Mouse (Mus musculus) lung, postnatal 36 days (tissue): ENCODE results near the gene Mgll.

ENCODE experiments used
- DNase-seq: peaks from one replicate; pipeline ENCODE4 v3.0.0; 2022; ENCODE audit warnings: mixed read lengths

The Mgll gene

DNA sequence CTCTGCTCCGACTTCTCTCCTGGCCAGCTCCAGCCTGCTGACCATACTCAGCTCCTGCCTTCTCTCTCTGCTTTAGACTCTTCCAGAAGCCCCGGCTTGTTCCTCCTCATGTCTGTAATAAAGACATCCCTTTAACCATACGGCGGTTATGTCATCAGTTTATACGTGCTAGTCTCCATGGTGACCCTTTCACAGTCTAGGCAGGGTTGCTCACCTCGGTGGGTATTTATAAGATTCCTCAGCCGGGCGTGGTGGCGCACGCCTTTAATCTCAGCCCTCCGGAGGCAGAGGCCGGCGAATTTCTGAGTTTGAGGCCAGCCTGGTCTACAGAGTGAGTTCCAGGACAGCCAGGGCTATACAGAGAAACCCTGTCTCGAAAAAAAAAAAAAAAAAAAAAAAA lies 51.1 kb downstream of the Mgll start:
- no peak for DNase-seq

- no peak for DNase-seq
Observed at GRCm38 (mm10) chr6:88776336-88776923, 52.2 kb downstream of the Mgll start.

DNA sequence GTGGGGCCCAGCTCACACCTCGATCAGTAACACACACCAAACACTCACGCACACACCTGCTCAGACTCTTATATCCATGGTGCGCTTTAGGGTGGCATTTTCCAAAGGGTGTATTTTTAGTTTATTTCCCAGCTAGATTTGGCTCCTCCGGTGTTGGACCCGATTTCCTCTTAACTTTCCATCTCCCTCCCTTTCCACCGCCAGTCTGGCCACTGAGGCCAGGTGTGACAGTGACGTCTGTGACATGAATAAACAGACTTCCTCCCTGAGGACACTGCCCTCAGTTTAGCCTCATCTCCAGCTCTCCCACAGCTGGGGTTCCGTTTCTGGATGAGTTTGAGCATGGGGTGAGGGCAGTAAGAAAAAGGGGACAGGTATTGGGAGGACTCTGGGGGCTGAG lies 52.8 kb downstream of the Mgll start:
- no peak for DNase-seq

DNA sequence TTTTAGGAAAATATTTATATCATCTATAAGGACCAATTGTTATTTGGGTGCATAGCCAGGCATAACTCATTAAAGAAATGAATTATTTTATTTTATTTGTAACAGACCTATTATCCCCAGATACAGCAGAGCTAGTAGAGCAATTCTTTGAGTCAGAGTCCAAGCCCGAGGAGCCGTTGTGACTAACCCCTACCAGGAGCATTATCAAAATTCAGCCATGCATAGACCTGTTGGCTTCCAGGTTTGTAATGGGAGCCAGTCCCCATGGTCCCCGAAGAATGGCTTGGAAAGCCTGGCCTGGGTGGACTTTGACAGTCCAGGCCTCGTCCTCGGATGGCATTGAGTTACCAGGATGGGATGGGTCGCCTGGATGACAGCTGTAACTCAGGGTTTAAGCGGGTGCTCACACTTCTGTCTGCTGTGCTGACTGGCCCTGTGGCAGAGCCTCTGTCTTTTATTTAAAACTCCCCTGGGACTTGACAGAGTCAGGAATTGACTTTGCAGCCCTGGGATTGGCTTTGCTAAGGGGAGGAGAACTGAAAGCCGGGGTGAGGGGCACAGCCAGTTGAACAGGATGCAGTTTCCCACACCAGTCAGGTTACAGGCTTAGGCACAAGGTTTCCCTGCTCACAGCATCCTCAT lies 54.0 kb downstream of the Mgll start:
- DNase-seq: no peak

GRCm38 (mm10) chr6:88779755-88780154 lies 55.5 kb downstream of the Mgll start:
- DNase-seq: no peak

DNA sequence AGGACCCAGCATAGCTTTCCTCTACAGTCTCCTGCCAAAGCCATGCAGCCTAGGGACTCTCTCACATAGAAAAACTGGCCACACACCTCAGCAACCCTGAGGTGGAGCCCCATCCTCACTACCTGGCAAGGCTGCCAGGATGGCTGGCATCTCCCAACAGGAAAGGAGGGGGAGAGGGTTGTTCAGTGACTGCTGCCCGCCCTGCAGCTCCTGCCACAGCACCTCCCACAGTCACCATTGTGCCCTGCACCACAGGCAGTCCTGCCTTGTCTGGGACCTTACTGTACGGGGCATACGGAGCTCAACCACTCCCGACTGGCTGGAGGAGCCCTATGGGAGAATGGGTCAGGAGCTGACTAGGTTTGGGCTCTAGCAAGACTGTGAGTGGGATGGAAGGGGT lies 57.7 kb downstream of the Mgll start:
- DNase-seq: no peak

GRCm38 (mm10) chr6:88782981-88783397 lies 58.8 kb downstream of the Mgll start:
- DNase-seq: peak; percentile 53

DNA sequence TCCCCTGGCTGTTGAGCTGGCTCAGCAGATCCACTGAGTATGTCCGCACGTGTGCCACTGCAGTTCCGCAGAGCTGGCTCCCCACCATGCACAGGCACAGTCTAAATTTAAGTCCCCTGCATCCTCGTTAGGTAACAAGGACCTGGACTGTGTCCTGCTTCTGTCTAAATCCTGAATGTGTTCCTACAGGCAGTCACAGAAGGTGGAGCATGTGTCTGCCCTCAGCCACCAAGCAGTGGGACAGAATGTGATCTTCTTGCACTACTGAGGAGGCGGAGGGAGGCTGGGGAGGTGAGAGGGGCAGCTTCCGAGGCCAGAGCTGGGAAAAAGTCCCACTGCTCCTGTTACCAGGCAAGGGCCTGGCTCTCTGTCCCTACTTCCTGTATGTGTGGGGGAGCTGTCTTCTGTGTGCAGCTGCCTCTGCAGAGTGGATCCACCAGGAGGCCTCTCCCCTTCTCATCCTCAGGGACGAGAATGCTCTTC lies 60.5 kb downstream of the Mgll start:
- no peak for DNase-seq

DNA sequence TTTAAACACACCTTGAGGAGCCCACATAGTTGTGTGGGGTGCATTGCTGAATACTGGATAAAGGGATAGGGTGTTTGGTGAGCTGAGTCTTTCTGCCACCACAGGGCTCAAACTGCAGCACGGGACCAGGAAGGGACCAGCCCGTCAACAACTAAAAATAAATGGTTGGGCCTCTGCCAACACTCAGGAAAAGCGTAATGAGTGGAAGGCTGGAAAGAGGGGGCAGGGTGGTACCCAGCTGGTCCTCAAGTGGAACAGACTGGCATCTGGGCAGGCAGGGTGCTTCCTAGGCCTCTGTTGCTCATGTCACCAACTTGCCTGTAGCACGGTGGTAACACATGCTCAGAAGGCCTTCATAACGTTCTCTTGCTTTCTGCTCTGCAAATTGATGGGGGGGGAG lies 61.1 kb downstream of the Mgll start:
- DNase-seq: peak; percentile 70

DNA sequence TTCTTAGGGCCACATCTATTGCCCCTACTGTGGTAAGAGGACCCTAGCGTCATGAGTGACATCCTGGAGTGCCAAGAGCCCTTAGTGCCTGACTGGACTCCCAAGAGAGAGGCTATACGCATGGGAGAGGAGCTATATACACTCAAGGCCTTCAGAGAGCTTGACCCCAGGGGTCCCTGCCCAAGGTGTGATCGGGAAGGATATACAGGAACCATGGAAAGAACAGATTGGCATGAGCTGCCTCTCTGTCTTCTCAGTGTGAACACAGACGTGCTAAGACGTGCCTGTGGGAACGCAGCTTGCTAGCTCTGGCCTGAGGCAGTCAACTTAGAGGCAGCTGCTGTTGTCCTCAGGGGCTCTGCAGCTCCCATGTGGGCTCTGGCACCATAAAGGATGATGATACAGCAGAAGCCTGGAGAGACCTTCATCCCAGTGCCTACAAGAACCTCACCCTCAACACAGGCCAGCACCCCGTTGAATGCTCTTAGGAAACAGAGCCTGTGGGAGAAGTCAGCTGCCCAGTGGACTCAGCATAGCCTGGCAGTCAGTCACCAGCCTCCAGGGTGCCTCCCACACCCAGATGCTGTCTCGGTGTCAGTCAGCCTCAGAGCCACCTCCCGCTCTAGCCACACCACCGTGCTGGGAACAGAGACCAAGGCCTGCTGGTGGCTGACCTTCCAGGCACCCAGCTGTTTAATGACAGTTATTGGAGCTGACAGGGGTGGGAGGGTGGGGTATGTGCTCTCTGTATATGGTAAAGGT lies 61.8 kb downstream of the Mgll start:
- DNase-seq: no peak

DNA sequence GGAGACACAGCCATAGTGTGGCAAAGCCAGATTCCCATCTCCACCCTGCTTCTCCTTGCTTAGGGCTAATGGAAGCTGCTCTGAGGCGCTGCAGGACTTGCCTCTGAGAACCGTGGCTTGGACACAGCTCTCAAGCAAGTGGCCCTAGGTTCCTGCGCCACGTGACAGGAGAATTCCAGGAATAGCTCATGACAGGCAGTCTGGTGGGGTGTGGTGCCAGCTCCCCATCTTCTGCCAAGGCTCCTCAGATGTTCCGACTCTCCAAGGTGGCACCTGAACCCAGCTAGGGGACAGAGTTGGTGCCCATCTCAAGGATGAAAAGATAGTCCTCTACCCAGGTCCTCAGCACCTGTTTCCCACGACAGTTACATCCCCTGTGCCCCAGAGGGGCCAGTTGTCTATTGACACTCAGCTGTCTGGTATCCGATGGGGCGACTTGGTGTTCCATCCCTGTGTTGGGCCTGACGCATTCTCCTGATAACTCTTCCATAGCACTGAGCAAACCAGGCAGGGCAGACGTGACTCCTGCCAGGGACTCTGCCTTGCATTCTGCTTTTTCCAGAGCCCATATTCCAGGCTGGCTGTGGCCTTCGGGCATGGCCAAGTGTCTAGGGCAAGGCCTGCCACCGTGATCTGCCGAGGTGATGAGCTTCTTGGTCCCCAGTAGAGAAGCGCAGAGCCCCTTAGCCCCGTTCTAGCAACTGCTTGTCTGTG lies 62.7 kb downstream of the Mgll start:
- DNase-seq: peak; percentile 42

DNA sequence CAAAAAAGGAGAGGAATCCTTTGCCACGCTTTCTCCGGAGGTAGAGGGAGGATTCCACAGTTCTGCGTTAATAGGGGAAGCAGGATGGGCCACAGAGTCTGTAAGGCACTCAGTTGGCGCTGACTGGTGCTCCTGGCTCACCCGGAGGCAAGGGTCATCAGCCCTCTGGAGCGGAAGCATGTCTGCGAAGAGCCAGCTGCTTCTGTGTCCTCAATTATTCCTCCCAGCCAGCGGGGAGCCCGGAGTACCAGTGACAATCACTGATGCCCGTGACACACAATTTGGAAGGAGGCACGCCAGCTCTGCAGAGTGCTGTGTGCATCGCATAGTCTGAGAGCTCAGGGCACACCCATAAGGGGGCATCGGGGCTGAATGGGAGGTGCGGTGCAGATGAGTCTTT lies 63.3 kb downstream of the Mgll start:
- DNase-seq: no peak

- no peak for DNase-seq
Observed at GRCm38 (mm10) chr6:88788219-88788618, 64.0 kb downstream of the Mgll start.

DNA sequence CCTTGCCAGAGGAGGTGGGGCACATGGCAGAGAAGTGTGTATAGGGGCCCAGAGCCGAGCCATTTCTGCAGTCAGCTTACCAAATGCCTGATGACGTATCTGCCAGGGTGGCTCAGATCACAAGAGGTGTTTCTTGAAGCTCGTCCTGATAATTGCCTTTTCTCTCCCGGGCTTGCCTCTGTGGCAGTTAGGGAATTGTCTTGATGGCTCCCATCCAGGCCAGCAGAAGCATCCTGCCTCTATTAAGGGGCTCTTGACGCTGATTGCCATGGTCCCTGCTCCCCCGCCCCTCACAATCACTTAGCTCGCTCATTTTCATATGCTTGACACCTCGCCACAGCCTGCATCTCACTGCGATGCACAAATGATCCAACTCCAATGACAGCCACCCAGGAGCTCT lies 67.1 kb downstream of the Mgll start:
- no peak for DNase-seq

- peak; percentile 70 for DNase-seq
Observed at GRCm38 (mm10) chr6:88792147-88792691, 68.0 kb downstream of the Mgll start.

DNA sequence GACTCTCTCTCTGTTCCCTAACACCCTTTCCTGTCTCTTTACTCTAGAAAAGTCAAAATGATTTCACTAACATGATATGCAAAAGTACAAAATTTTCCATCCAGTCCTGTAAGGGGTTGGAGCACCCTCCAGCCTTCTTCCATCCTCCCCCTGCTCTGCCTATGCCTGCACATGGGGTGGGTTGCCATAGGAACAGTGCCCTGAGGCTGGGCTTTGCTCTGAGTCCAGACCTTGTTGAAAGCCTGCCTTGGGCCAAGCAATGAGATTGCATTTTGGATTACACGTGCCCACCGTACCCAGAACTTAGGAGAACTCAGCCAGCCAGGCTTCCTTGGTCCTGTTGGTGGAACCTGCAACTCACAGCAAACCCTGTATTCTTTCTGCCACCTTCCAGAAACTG lies 69.0 kb downstream of the Mgll start:
- DNase-seq: no peak

- DNase-seq: no peak
Observed at GRCm38 (mm10) chr6:88793872-88794271, 69.7 kb downstream of the Mgll start.

DNA sequence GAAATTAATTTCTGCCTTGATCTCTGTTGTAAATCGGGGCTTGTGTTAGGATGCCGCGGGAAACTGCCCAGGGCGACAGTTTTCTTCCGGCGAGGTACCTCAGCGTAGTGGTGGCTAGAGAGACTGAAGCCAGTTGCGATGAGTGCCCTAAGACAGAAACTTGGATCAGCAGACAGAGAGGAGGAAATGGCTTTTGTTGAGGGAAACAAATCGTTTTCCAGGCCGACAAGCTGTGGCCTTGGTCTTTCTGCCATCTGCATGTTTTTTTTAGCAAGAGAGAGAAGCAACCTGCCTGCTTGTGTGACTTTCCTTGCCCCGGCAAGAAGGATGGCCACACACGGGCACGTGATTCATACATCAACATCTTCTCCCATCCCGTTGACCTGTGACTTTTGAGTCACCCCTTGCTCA lies 70.4 kb downstream of the Mgll start:
- no peak for DNase-seq

- no peak for DNase-seq
Observed at GRCm38 (mm10) chr6:88800191-88800590, 76.0 kb downstream of the Mgll start.

DNA sequence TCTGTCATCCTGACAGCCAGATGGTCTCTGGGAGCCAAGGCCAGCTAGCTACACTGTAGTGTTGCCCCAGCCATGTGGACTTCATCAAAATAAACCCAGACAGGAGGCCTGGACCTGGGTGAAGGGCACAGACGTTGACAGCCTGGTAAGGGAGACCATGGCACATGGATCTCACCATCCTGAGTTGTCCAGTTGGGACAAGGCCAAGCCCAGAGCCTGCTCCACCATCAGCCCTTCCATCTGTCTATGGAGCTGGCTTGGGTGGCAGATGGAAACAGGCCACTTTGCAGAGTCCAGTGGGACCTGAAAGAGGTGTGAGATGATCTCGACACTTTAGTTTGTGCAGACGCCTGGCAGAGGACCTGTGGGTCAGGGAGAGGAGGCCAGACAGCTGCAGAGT lies 76.5 kb downstream of the Mgll start:
- no peak for DNase-seq

DNA sequence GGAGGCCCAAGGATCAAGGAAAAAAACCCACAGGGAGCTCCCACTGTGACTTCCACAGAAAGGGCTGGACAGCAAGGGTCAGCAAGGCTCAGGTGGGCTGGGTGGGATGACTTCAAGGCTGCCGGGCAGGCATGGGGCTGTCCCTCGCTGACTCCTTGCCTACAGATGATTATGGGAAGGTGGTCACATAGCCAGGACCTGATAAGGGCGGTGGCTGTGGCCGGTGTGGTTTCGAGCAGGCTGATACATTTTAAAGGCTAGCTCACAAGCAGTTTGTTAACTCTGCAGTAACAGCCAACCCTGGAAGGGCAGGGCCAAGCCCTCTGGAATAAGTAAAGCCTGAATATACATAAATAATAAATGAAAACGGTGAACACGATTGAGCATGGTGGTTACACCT lies 78.8 kb downstream of the Mgll start:
- DNase-seq: no peak

GRCm38 (mm10) chr6:88803957-88804695 lies 79.9 kb downstream of the Mgll start:
- DNase-seq: no peak
